Mouse (Mus musculus): ENCODE results near the gene Helt.

Helt gene

DNA sequence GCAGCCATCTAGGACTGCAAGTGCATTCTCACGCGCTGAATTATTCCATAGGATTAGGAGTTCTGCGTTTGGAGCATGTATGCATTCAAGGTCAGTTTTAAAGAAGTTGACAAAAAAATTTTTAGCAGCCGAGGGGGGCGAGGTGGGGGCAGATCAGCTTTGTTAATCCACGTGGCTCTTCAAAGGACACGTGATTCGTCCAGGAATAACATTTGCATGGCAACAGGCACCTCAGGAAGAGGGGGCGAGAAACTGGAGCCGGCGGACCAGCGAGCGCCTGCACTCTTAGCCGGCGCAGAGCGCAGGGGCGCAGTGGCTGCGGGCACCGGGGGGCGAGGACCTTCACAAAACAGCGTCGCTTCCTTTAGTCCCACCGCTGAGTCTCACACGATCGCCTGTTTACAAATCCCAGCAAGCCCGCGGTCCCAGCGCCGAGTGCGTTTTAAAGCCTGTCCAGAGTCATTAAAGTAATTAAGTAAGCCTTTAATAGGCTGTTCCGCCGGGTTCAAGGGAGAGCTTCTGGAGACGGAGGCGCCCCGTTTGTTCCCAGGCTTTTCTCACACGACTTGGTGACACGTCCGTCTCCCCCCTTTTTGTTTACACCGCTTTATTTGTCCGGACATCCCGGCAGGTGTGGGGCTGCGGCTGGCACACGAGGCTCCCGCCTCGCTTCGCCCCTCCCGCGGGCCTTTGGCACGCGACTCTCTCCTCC lies at the start of gene Helt:
Helt (minus strand) TSS at position 491 of the 712 bp plus-strand sequence.
- DNase-seq (ENCODE audit: low spot score): no peak

DNA sequence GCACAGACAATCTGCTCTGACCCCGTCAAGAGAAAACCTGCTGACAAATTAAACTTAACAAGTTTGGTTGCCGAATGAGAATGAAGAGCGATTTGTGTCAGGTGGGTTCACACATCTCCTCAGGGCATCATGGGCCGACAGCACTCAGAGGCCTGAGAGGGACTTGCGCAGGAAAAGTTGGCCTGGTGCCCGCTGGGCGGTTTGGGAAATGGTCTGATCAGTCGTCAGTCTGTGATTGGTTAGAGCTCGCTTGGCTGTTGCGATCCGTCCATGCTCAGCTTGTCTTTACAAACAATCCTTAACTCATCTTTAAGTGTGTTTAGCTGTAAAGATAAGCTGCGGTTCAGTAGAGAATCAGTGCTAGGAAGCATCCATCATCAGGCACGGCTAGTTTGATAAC lies 47.8 kb upstream of the Helt start:
- no peak for DNase-seq (ENCODE audit: low spot score)

DNA sequence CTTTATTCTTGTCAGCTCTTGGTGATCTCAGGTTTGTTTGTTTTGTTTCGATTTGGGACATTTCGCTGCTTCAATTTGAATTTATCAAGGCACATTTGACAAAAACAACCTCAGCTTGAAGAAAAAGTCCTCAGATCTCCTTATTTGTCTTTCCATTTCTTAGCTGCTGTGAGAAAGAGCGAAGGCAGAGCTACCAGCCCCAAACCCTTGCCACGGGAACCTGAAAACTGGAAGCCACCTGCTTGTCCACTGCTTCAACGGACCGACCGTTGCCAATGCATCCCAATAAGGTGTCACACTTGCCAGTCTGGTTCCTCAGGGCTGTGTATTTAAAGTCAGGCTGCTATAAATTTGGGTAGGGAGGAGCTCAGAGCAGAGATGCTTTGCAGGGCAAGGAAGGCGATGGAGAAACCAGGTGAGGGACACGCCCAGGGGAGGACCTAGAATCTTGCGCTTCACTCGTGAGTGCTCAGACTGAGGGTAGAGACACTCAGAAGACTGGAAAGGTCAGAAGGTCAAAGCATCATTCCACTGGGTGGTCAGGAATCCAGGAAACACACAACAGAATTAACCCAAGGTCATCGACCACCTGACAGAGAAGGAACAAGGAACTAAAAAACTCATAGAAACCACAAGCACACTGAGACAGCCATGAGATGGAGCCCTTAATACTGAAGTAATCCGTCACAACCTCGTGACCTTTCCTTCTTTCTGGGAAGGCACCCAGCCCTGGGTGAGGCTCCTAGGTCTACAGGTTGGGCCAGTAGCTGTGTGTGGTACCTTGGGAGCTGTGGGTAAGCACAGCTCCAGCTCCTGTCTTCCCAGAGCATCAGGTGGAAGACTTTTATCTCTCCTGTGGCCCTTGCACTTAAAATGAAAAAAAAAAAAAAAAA lies 46.2 kb upstream of the Helt start:
- DNase-seq (ENCODE audit: low spot score): no peak

DNA sequence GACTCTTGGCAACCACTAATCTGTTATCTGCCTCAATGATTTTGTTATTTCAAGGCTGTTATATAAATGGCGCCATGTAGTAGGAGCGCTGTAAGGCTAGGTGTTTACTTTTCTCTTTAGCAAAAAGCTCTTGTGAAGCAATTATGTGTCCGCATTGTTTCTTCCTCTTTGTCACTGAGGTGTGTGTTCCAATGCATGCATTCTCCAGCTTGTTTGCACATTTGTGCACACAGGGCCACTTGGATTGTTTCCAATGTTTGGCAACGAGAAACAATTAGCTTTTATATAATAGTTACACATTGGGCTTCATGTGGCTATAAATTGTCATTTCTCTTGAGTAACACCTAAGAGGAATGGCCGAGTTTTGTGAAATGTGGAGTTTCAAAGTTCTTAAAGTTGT lies 44.8 kb upstream of the Helt start:
- DNase-seq (ENCODE audit: low spot score): no peak

DNA sequence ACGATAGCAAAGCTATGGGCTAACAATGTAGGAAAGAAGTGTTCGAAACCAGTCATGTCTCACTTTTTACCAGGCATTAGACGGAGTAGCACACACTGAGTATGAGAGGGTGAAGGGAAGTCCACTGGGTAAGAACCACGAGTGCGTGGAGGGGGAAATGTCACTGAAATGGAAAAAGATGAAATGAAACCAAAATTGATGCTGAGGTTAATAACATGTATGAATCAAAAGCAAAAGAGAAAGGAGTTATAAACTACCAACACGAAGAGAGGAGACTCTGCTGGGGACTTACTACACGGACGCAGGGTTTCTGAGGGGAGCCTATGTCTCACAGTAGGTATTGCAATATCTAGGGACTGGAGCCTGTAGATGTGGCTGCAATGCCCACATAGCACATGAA lies 41.9 kb upstream of the Helt start:
- no peak for DNase-seq (ENCODE audit: low spot score)

DNA sequence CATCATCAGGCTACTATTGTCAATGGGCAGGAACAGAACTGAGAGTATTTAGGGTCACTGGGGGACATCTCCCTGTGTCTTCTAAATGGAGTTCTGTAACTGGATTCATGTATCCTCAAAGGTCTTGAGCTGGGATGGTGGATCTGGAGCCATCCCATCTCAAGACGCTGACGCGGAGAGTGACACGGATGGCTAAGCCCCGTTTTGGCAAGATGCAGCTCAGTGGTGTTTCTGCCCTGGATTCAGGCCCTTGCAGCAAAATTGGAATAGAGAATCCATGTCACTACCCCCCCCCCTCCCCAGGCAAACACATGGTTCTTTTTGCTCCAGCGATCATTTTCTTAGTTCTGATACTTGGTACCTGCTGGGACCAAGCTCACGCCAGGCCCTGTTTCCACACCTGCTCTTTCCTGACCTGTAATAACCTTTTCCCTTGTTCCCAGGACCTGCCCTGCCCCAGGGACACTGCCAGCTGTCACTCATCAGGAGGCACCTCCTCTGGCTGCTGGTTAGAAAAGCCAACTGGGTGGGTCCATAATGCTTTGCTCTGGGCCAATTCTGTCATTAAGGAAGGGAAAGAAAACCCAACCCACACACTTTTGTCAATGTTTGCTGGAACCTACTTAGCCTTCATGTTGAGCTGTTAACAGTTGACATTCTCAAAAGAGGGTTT lies 38.1 kb upstream of the Helt start:
- DNase-seq (ENCODE audit: low spot score): no peak

DNA sequence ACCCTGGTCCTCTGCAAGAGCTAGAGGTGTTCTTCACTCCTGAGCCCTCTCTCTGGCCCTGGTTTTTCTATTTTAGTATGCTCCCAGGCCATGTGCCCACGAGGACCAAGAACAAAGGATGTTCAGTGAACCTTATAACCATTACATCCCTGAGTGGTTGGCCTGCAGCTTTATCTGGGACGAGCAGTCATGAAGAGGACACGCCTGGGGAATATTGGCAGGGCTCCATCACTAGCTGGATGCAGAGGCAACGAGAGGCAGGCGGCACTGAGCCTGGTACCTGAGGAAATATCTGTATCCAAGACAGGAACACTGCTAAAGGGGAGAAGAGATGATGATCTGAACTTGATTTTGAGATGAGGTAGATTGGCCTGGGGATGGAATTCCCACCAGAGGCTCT lies 37.3 kb upstream of the Helt start:
- DNase-seq (ENCODE audit: low spot score): no peak

DNA sequence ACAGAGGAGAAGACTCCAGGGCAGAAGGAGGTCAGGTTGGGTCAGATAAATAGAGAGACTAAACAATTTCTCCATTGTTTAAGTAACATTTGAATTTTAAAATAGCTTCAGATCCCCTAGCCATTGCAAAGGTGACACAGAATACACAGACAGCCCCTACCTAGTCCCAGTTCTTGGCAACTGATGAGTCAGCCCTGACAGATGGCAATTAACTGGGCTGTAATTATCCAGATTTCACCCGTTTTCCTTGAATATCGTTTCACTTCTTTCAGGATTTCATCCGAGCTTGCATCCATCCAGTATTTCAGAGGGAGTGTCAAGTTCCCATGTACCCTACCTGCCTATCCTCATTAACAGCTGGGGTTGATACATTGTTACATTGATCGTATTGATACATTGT lies 34.9 kb upstream of the Helt start:
- no peak for DNase-seq (ENCODE audit: low spot score)

DNA sequence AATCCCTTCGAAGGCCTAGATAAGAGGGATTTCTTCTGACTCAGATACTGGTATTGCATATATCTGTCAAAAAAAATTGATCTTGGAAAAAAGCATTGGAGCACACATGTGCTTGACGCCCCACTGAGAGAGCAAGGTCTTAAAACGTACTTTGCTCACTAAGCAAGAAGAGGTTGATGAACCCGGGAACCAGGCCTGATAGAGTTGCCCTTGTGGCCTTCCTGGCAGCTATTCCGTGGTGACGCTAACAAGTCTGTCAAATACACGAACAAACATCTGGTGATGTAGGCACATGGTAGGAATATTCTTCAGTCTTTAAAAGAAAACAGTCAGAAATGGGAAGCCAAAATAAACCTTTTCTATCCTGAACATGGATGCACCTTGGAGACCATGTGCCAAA lies 32.8 kb upstream of the Helt start:
- no peak for DNase-seq (ENCODE audit: low spot score)

DNA sequence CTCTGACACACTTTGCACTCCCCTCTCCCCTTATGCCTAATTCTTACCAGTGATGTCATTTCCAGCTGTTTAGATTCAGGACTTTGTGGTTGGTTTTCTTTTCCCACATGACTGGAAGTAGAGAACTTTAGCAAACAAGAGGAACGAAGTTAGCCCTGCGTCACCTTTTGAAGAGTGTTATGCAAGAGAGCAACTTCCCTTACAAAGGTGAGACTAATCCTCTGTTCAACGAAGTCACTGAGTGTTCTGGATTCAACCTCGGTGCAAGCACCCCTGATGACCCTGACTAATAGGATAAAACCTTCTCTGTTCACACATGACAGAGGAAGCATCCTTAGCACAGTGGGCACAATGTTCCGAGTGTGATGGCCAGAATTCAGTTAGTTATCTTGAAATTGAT lies 32.2 kb upstream of the Helt start:
- DNase-seq (ENCODE audit: low spot score): no peak

DNA sequence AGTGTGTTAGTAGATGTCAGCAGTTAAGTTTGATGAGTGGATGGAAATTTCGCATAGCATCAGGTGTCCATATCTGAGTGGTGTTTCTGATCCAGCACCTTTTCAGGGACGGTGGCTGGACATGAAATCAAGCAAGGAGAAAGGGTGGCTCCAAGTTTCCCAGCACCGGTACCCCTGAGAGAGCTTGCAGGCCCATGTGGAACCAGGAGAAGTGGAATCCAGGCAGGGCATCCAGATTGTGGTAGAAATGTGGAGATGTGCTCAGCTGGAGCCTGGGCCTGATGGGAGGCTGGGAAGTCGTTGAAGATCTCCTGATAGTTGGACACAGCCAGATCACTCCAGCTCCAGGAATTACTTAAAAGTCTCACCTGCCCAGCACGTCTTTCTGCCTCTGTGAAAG lies 30.2 kb upstream of the Helt start:
- DNase-seq (ENCODE audit: low spot score): no peak

DNA sequence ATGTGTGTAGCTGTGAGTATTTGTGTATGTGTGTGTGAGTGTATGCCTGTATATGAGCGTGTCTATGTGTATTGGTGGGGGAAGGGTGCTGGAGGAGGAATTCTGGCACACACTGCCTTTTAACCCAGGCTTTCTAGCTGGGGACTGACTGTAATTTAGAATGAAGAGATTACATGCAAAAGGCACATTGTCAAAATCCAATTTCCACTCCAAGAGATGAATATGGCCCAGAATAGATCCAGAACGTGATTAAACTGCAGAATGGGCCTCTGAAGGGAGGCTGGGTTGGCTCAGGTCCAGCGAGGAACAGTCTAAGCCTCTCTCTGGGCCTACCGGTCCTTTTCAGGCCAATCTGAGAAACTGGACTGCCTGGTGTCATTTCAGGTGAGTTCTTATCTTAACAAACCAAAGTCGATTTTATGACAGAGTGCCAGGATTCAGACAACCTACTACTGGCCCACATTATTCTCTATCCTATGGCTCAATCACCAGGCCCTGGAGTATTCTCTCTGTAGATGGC lies 29.3 kb upstream of the Helt start:
- no peak for DNase-seq (ENCODE audit: low spot score)

DNA sequence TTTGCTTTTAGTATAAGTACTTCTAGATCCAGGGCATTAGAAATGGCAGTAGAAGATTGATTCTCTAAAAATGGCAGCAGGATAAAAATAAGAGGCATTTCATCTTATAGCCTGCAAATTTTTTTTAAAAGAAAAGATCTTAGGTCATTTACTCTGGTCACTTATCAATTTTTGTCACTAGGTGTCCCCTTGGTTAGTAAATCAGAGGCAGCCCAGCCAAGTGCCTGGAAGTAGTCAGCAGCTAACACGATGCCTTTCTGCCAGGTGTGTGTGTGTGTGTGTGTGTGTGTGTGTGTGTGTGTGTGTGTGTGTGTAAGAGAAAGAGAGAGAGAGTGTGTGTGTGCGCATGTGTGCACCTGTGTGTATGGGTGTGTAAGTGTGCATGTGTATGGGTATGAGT lies 28.4 kb upstream of the Helt start:
- DNase-seq (ENCODE audit: low spot score): no peak

DNA sequence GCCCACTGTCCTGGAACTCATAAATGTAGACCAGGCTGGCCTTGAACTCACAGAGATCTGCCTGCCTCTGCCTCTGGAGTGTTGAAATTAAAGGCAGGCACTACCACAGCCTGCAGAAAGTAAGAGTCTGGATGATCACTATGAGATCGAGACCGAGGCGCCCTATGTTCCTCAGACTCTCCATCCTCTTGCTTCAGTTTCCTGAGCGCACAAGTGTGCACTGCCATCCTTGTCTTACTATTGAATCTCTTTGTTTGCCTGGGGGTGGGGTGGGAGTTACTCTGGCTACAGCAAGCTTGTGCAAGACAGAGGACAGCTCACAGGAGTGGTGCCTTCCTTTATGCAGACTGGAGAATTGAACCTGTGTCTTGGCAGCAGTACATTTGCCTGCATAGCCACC lies 27.9 kb upstream of the Helt start:
- no peak for DNase-seq (ENCODE audit: low spot score)

DNA sequence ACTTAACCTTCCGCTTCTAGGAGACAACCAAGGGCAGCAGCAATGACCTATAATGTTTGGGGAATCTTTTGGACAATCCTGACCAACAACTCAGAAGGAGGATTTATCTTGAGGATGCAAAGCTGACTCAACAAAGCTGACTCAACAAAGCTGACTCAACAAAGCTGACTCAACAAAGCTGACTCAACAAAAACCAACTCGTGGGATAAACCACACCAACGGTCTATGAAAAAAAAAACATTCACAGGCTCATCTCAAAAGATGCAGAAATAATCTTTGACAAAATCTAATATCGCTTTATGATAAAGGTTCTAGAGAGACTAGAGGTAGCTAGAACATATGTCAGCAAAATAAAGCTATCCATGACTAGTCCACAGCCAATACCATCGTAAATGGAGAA lies 24.3 kb upstream of the Helt start:
- no peak for DNase-seq (ENCODE audit: low spot score)

DNA sequence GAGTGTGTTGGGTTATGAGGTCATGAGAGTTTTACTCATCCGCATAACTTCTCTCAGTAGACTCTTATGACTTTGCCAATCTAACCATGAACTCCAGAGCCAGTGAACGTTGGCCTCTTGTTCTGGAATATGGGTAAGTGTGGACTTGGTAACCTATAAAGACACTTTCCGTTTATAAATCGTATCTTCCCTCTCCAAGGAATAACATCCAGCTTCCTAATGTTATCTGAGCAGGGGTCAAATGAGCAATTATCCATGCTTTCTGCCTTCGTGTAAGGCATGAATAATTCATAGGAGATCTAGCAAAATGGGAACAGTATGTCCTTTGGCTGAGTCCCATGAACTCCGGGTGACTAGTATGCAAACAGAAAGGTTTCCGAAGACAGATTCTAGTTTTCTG lies 22.7 kb upstream of the Helt start:
- DNase-seq (ENCODE audit: low spot score): no peak

DNA sequence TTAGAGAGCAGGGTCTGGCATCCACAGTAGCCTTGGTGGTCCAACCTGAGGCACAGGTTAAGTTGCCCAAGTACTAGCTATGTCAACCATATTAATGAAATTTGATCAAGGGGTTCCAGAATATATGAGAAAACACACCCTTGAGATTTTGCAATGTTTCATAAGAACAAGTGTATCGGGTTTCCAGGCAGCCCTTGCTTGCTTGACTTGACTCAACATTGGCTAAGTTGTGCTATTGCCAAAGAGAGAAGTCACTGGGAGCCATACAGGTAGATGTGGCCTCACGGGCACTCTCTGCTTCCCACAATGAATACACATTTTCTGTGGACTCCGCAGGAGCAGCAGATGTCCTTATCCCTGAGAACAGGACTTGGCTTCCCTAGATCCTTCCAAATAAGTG lies 19.3 kb upstream of the Helt start:
- DNase-seq (ENCODE audit: low spot score): no peak

DNA sequence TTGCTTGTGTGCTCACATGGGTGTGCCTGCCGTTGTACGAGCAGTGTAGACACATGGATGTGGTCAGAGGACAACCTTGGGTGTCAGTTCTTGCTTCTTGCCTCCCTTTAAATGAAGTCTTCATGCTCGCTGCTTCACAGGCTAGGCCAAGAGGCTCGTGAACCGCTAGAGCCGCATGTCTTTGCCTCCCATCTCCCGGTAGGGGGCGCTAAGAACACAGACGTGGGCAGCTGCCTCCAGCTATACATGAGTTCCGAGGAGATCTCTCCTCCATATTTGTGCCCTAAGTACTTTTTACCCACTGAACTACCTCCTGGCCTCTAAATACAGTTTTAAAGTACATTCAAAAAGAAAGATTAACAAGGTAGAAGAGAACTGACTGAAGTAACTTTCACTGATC lies 16.7 kb upstream of the Helt start:
- peak; percentile 53 for DNase-seq (ENCODE audit: low spot score)

DNA sequence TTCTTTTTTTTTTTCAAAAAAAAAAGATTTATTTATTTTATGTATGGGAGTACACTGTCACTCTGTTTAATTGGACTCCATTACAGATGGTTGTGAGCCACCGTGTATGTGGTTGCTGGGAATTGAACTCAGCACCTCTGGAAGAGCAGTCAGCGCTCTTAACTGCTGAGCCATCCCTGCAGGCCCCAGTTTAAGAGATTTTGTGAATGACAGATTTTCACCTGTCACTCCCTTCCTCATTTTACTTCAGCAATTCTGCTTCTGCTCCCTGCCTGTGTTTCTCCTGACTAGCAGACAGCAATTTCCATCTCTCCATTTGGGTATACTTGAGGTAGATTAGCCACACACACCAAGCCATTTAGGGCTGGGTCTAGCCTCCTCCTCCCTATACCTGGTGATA lies 13.7 kb upstream of the Helt start:
- no peak for DNase-seq (ENCODE audit: low spot score)

DNA sequence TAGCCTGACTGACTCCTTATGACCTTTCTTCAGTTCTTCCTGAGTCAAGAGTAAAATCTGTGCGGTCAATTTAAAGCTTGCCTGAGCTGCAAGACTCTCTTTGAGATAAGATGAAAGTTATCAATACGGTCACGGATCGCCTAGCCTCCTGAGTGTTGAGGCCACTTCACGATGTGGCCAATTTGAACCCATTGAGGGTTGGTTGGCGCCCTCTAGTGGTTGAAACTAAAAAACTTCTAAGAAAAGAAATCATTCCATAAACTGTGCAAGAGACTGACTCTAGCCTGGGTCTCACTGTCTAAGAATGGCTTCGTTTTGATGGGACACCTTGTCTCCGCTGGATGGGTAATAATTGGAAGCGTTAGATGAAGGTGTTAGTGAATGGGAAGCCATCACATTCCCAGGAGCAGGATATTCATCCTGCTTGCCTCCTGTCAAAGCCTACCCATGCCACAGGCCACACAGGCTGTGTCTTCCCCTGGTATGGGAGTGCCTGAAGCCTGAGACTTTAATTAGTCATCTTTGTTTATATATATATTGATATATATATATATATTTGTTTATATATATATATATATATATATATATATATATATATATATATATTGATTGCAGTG lies 11.4 kb upstream of the Helt start:
- DNase-seq (ENCODE audit: low spot score): no peak

DNA sequence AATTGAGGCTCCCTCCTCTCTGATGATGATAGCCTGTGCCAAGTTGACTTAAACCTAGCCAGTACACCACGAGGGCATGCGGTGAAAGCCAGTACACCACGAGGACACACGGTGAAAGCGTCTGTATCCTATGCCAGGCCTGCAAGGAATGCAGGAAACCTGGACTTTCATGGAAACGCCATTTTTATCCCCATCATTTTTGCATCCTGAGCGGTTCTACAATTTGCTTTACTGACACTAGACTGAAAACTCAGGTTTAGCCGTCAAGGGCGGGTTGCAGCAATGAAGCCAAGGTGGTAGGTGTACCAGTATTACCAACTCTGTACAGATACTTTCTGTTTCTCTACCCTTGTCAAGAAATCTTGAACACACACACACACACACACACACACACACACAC lies 7.7 kb upstream of the Helt start:
- no peak for DNase-seq (ENCODE audit: low spot score)

DNA sequence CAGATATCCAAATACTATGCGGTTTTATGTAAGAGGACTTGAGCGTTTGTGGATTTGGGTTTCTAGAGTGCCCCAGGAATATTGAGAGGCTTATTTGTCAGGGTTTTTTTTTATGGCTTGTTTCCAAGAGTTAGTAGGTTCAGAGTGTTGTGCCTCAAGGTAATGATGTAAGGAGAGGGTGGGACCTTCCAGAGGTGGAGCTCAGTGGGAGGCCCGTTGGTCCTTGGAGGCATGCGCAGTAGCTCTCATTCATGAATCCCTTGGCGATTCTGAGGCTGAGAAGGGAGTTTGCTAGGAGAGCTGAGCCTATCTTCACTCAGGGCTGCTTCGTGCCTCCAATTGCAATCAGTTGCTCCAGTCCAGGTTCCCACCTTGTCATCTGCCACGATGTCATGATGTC lies 4.4 kb upstream of the Helt start:
- DNase-seq (ENCODE audit: low spot score): no peak

All from ovary, adult 18-20 months (tissue).